Mouse (Mus musculus): Measurements from ENCODE around the gene Necap1. TPM values are rescaled to one million over a fixed set of nuclear protein-coding genes. Genes with fewer than 3 reads are reported as not detected.

Necap1 gene
- polyA plus RNA-seq, 1 experiment from 2014 or later: 46.1 TPM

DNA sequence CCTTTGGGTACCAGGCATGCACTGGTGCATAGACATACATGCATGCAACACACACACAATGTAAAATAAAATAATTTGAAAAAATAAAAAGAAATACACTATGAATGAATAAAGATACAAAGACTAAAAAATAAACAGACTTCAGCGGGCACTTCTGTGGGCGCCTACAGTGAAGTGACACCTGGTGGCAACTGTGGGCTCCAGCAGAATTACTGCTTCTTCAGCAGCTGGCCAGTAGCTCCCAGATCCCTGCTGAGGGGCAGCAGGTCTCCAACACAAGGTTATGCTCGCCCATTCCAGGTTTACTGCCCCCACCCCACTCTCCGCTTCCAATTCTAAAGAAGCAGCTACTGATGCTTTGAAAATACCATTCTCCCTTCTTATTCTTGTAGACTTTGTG is 6.4 kb upstream of the Necap1 start:
- H3K4me3 ChIP-seq (ENCODE audit: low read depth, low read length): no peak overlapping the region
- no peaks in the 10 kb centered on the region for H3K36me3 ChIP-seq (ENCODE audit: insufficient read depth)
- peak; percentile 29 for TF ChIP-seq CTCF (IDR thresholded peaks at IDR 0.05; ENCODE audit: low read depth)
- no peaks in the 10 kb centered on the region for H3K9me3 ChIP-seq (ENCODE audit: low read depth, low read length)
- H3K4me2 ChIP-seq: no peak overlapping the region
- 46% methylated on average over 4 of the region's 4 CpGs for WGBS
- no peaks in the 10 kb centered on the region for H3K4me1 ChIP-seq (ENCODE audit: insufficient read depth)
- no peaks in the 10 kb centered on the region for H3K27me3 ChIP-seq (ENCODE audit: insufficient read depth, low read length)
- no peak for ATAC-seq (ENCODE audit: insufficient read depth)
- DNase-seq: peak; percentile 34
- no peak overlapping the region for H3K9ac ChIP-seq
- H3K27ac ChIP-seq (ENCODE audit: low read depth): no peak overlapping the region

DNA sequence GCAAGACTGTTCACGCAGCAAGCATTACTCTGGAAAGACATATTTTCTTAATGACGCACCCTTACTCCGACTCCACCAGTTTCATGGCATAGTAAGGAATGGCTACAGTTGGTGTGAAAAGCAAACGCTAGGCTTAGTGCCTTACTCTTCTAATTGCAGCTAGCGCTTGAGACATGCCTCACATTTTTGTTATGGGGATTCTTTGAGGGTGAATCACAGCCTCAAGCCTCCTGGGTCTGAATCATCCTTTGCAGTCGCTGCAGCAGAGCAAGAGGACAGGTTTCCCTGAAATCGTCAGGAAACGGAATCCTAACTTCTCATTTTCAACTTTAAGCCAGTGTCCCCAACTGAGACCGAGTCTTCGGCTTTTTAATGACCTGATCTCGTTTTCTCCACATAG is 4.4 kb upstream of the Necap1 start:
- Histone ChIP-seq H3K4me2 (no peak overlapping the region), H3K27ac (ENCODE audit: low read depth) (no peak overlapping the region), H3K27me3 (ENCODE audit: insufficient read depth, low read length) (no peaks in the 10 kb centered on the region), H3K4me3 (ENCODE audit: low read depth, low read length) (no peak overlapping the region), H3K9ac (no peak overlapping the region), H3K36me3 (ENCODE audit: insufficient read depth) (no peaks in the 10 kb centered on the region), H3K9me3 (ENCODE audit: low read depth, low read length) (no peaks in the 10 kb centered on the region), H3K4me1 (ENCODE audit: insufficient read depth) (no peaks in the 10 kb centered on the region)
- 72% methylated on average over 11 of the region's 11 CpGs for WGBS
- DNase-seq: no peak
- TF ChIP-seq CTCF (IDR thresholded peaks at IDR 0.05; ENCODE audit: low read depth): no peak
- ATAC-seq (ENCODE audit: insufficient read depth): no peak

DNA sequence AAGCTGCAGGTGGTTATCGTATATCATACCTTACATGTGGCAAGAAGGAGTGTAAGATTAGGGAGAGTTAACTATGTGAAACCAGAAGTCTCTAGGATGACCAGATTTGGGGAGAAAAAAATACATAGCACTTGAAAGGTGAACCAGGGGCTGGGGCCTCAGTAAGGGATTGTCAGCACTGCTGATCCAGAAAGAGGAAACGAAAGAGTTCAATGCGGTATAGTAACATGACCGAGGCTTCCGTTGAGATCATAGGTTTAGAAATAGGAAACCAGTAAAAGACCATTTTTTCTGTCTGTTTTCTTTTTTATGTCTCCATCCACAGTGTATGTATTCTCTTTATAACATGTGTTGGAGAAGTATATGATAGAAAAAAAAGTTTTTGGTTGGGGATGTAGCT is 1.5 kb upstream of the Necap1 start:
- no peak for DNase-seq
- WGBS: 95% methylated on average over 5 of the region's 5 CpGs
- TF ChIP-seq CTCF (IDR thresholded peaks at IDR 0.05; ENCODE audit: low read depth): no peak

DNA sequence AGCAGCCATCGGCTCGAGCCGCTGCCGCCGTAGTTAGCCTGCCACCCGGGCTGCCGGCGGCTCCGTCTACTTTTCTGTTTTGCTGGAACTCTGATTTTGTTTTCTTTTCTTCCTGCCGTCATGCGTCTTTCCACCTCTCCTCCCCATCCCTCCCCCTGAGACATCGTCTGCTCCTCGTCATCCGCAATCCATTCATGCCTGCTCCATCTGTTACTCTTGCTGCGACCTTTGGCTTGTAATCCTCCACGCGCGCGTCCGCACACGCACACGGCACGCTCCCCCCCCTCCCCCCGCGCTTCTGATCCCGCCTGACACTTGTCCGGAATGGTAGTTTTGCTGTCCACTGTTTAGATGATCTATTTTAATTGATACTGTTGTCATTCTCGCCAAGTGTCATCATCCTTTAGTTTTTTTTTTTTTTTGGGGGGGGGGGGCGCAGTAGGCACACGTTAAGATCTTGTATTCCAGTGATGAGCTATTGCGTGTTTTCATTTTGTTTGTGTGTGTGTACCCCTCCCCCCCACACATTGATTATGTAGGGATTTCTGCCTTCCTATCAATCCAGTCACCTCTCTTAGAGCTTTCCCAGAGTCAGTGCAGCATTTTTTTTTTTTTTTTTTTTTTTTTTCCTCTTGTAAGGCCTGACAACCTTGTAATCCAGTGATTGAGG is 581 bp downstream of the Necap1 start:
- Histone ChIP-seq H3K4me1 (ENCODE audit: insufficient read depth) (no peaks in the 10 kb centered on the region), H3K4me2 (peak overlapping the region; percentile 73), H3K27ac (ENCODE audit: low read depth) (peak overlapping the region; percentile 70), H3K36me3 (ENCODE audit: insufficient read depth) (peaks cover 23% of the 10 kb centered on the region), H3K27me3 (ENCODE audit: insufficient read depth, low read length) (no peaks in the 10 kb centered on the region), H3K9ac (peak overlapping the region; percentile 86), H3K4me3 (ENCODE audit: low read depth, low read length) (peak overlapping the region; percentile 87), H3K9me3 (ENCODE audit: low read depth, low read length) (no peaks in the 10 kb centered on the region)
- WGBS: under 1% methylated on average over 31 of the region's 31 CpGs
- DNase-seq (no peak), ATAC-seq (ENCODE audit: insufficient read depth) (peak; percentile 77)
- no peak for TF ChIP-seq CTCF (IDR thresholded peaks at IDR 0.05; ENCODE audit: low read depth)

More for the DNA sequence above, 1.5 kb upstream of the Necap1 start:
- H3K4me1 ChIP-seq (ENCODE audit: insufficient read depth): no peaks in the 10 kb centered on the region
- no peaks in the 10 kb centered on the region for H3K27me3 ChIP-seq (ENCODE audit: insufficient read depth, low read length)
- H3K27ac ChIP-seq (ENCODE audit: low read depth): no peak overlapping the region
- H3K4me3 ChIP-seq (ENCODE audit: low read depth, low read length): no peak overlapping the region
- no peak overlapping the region for H3K9ac ChIP-seq
- H3K36me3 ChIP-seq (ENCODE audit: insufficient read depth): peaks cover 16% of the 10 kb centered on the region
- no peaks in the 10 kb centered on the region for H3K9me3 ChIP-seq (ENCODE audit: low read depth, low read length)
- no peak for ATAC-seq (ENCODE audit: insufficient read depth)
- no peak overlapping the region for H3K4me2 ChIP-seq

DNA sequence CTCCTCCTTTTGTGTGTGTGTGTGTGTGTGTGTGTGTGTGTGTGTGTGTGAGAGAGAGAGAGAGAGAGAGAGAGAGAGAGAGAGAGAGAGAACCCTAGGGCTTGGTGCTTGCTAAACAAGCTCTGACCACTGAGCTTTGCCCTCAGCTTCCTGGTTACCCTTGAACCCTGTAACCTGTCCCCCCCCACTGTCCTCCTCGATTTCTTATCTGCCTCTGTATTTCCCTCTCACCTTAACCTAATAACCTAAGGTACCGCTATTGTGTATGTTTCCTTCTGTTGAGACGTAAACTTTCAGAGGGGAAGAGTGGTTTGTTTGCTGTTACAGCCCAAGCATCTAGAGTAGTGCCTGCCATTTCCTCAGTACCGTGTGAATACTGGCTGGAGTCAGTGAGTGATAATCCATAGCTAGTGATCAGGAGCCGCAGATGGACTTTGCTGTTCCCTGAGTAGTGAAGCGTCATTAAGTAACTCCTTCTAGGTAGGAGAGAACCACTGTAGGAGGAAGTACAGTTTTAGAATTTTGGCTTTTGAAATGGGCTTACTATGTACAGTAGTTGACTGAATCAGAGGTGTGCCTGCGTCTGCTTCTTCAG is 5.0 kb downstream of the Necap1 start:
- TF ChIP-seq CTCF (IDR thresholded peaks at IDR 0.05; ENCODE audit: low read depth): no peak
- DNase-seq (no peak), ATAC-seq (ENCODE audit: insufficient read depth) (no peak)
- WGBS: 80% methylated on average over 7 of the region's 7 CpGs
- Histone ChIP-seq H3K4me2 (no peak overlapping the region), H3K4me3 (ENCODE audit: low read depth, low read length) (no peak overlapping the region), H3K9ac (no peak overlapping the region), H3K4me1 (ENCODE audit: insufficient read depth) (no peaks in the 10 kb centered on the region), H3K27me3 (ENCODE audit: insufficient read depth, low read length) (no peaks in the 10 kb centered on the region), H3K36me3 (ENCODE audit: insufficient read depth) (peaks cover 66% of the 10 kb centered on the region), H3K27ac (ENCODE audit: low read depth) (no peak overlapping the region), H3K9me3 (ENCODE audit: low read depth, low read length) (no peaks in the 10 kb centered on the region)

DNA sequence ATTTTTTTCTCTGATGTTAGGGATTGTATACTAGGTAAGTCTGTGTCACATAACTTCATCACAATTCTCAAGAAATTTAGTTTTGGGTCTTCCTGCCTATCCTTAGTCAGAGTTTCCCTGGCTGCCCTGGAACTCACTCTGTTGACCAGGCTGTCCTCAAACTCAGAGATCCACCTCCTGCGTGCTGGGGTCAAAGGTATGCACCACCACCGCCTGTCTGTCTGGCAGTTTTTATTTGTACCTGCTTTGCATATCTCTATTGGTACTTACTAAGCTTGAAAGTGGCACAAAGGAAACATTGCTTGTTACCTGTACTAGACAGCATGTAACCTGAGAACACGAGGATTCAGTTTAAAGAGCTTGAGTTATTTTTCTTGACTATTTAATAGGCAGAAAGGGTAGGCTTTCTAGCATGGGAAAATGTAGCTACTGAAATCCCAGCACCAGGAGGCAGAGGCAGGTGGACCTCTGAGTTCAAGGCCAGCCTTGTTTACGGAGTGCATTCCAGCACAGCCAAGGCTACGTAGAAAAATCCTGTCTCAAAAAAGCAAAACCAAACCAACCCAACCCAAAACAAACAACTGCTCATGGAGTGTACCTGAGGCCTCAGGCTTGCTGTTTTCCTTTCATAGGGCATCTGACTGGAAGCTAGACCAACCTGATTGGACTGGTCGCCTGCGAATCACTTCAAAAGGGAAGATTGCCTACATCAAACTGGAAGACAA is 5.7 kb downstream of the Necap1 start:
- H3K4me1 ChIP-seq (ENCODE audit: insufficient read depth): no peaks in the 10 kb centered on the region
- no peak overlapping the region for H3K4me3 ChIP-seq (ENCODE audit: low read depth, low read length)
- H3K27me3 ChIP-seq (ENCODE audit: insufficient read depth, low read length): no peaks in the 10 kb centered on the region
- H3K9me3 ChIP-seq (ENCODE audit: low read depth, low read length): no peaks in the 10 kb centered on the region
- H3K36me3 ChIP-seq (ENCODE audit: insufficient read depth): peaks cover 73% of the 10 kb centered on the region
- ATAC-seq (ENCODE audit: insufficient read depth) (no peak), DNase-seq (no peak)
- WGBS: 72% methylated on average over 7 of the region's 7 CpGs
- no peak overlapping the region for H3K4me2 ChIP-seq
- no peak for TF ChIP-seq CTCF (IDR thresholded peaks at IDR 0.05; ENCODE audit: low read depth)
- no peak overlapping the region for H3K9ac ChIP-seq
- H3K27ac ChIP-seq (ENCODE audit: low read depth): no peak overlapping the region

DNA sequence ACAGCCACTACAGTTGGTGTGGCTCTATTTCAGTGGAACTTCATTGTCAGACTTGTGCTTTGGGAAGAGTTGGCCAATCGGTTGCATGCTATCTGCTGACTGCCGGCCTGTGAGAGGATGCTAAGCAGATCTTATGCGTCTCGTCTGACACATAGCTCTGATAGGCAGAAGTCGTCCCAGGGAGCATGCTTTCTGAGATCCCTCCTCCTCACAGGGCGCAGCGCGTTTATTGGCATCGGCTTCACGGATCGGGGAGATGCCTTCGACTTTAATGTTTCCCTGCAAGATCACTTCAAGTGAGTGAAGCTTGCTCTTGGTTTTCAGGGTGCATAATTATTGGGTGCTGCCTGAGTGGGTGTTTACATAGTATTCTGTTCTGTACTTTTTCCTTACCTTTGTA is 7.0 kb downstream of the Necap1 start:
- no peak overlapping the region for H3K4me3 ChIP-seq (ENCODE audit: low read depth, low read length)
- H3K4me2 ChIP-seq: no peak overlapping the region
- no peaks in the 10 kb centered on the region for H3K27me3 ChIP-seq (ENCODE audit: insufficient read depth, low read length)
- 89% methylated on average over 12 of the region's 12 CpGs for WGBS
- no peak overlapping the region for H3K27ac ChIP-seq (ENCODE audit: low read depth)
- no peak for TF ChIP-seq CTCF (IDR thresholded peaks at IDR 0.05; ENCODE audit: low read depth)
- H3K9ac ChIP-seq: no peak overlapping the region
- no peaks in the 10 kb centered on the region for H3K9me3 ChIP-seq (ENCODE audit: low read depth, low read length)
- ATAC-seq (ENCODE audit: insufficient read depth) (no peak), DNase-seq (no peak)
- H3K4me1 ChIP-seq (ENCODE audit: insufficient read depth): no peaks in the 10 kb centered on the region
- peaks cover 81% of the 10 kb centered on the region for H3K36me3 ChIP-seq (ENCODE audit: insufficient read depth)
